Mouse (Mus musculus): ENCODE results near the gene E2f8.

Gene E2f8

GRCm38 (mm10) chr7:48855461-48855860, 25.9 kb downstream of the E2f8 start:
- DNase-seq (ENCODE audit: low read depth, low spot score): no peak

- DNase-seq (ENCODE audit: low read depth, low spot score): no peak
Observed at GRCm38 (mm10) chr7:48853496-48853895, 27.9 kb downstream of the E2f8 start.

DNA sequence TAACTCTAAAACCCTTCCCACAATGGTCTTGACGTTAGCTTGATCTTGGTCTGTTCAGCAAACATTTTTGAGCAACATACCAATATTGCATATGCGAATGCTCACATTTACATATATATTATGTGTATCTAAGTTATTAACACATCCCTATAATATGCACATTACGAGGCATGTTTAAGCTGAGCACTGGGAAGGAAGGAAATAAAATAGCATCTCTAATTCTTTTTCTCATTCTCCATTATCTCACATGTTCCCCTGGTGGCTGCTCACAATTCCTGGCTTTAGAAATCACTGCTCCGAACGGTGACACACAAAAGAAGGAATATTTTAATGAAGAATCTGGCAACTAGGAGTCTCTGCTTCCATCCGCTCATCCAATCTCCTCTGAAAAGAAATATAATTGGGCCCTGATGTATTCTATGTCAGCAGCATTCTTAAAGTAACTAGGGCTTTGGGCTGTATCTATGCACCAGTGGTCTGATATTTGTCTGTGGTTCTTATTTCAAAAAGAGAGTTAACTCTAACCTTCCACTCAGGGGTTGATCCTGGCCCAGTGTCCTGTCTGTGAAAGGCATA, 29.8 kb downstream of the E2f8 start:
- DNase-seq (ENCODE audit: low read depth, low spot score): no peak

GRCm38 (mm10) chr7:48847820-48848650, 33.4 kb downstream of the E2f8 start, which contains the start of gene Csrp3:
TSS of gene Csrp3 (minus strand) at chr7:48848033.
- DNase-seq (ENCODE audit: low read depth, low spot score): no peak

DNA sequence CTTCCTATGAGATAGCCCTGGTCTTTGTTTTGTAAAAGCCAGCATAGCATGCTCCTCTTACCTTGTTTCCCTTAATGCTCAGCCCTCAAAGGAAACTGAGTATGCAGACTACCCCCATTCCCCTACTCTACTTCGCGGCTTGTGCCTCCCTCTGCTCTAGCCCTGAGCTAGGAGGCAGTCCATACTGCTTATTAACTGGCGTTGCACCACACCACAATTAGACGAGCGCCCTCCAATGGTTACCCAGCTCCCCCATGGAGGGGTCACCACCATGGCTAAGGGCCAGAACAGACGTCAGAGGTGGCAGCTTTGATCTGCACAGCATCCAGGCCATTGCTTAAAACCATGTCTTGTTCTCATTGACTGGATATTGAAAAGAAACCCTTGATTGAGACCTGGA, 34.6 kb downstream of the E2f8 start:
- no peak for DNase-seq (ENCODE audit: low read depth, low spot score)

DNA sequence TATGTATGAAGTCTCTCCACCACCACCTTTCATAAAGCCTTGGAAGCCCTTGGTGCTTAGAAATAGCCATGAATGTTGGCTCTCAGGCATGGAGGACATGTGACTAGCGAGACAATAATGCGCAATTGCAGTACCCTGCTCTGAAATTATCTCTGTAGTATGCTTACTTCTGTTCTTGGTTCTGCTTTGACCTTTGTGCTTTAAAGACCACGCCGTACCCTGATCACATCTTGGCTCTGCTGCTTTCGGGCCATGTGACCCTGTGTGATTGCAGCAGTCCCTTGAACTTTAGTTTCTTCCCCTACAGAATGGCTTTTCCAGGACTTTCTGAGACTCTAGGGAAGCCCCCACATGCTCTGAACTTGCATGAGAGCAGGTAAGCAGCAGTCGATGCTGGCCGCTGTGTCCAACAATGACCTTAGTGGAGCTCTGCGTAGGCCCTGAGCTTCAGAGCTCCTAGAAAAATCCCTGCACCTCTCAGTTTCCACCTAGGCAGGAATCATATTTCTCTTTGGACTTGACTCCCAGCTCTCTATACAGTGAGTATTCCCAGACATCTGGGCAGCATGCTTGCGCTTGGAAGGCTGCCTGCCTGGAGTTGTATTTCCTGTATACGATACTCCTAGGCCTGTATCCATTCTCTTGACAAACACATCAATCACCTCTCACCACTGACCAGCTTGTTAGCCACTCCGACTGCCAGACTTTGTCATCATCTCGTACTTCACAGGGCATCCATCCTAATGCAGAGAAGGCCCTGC, 36.0 kb downstream of the E2f8 start:
- DNase-seq (ENCODE audit: low read depth, low spot score): no peak

DNA sequence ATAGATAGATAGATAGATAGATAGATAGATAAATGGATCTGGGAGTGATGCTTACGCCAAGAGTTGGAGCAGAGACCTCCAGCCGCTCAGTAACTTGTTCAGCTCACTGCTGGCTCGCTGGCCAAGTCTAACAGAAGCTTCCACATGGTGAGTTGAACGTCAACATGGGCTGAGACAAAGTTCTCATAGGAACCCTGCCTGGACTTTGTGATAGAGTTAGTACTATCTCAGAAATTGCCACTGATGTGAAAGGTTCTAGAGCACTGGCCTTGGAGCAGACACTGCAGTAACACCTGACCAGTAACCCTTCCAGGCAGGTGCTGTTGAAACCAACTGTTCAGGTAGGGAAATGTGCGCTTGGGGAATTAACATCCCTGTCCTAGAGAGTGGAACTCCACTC, 37.9 kb downstream of the E2f8 start:
- no peak for DNase-seq (ENCODE audit: low read depth, low spot score)

GRCm38 (mm10) chr7:48842353-48842752, 39.0 kb downstream of the E2f8 start:
- DNase-seq (ENCODE audit: low read depth, low spot score): no peak

DNA sequence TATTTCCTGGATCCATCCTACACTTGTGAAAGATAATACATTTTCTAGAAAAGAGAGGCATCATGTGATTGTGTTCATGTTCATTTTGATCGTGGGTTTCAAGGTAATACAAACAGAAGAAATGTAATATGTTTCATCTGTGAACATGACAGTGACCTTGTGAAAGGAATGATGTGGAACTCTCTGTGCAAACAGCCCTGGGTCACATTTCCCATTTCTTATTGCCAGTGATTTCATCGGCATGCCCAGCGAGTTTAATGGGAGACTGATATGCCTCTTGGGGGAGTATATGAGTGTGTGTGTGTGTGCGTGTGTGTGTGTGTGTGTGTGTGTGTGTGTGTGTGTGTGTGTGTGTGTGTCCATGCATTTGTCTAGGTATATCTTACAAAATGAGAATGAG, 39.9 kb downstream of the E2f8 start:
- DNase-seq (ENCODE audit: low read depth, low spot score): no peak

DNA sequence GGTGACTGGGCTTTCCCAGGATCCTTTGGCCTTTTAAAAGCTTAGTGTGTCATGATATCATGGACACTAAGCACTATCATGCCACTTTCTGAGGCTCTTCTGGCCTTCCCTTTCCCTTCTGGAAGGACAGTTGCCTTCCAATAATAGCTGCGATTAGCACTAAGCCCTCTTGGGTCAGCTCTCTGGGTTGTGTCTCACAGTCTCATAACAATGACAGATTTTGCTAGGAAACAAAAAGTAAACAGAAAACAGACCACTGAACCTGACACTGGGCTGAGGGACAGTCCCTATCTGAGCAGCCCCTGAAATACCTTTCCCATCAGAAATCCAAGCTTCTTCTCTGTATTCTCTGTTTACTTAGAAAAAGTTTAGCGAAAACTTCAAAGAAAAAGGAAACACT, 40.9 kb downstream of the E2f8 start:
- DNase-seq (ENCODE audit: low read depth, low spot score): peak; percentile 20

DNA sequence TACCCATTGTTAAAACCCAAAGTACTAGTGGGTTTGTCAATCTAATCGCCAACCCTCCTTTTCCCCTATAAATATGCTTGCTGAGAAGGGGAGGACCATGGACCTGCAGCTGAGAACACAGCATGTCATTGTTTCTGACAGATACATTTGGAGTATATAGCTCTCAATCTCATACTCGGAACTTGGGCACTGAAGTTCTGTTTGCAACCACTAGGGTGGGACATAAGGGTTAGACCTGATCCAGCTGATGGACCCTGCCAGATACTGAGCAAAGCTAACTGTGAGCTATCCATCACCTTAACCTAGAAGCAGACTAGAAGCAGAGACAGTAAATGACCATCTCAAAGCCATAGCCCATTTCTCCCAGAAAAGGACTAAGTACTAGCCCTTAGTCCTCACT, 43.0 kb downstream of the E2f8 start:
- no peak for DNase-seq (ENCODE audit: low read depth, low spot score)

DNA sequence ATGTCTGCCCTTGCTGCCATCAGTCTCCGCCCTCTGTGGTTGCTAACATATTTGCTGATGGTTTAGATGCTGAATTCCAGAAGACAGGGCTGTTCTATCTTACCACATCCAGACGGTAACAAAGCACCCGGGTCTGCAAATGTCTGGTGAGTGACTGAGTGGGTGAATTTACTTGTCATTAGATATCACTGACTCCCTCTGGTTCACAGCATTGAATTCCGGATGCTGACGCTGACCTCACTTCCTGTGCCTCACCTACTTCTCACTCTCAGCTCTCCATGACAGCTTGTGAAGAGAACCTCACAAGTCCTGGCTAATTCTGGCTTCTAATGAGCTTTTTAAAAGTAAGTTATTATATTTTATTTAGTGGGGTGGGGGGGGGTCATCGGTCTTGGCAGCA, 44.4 kb downstream of the E2f8 start:
- DNase-seq (ENCODE audit: low read depth, low spot score): no peak

- DNase-seq (ENCODE audit: low read depth, low spot score): no peak
Observed at GRCm38 (mm10) chr7:48834989-48835626, 46.3 kb downstream of the E2f8 start.

DNA sequence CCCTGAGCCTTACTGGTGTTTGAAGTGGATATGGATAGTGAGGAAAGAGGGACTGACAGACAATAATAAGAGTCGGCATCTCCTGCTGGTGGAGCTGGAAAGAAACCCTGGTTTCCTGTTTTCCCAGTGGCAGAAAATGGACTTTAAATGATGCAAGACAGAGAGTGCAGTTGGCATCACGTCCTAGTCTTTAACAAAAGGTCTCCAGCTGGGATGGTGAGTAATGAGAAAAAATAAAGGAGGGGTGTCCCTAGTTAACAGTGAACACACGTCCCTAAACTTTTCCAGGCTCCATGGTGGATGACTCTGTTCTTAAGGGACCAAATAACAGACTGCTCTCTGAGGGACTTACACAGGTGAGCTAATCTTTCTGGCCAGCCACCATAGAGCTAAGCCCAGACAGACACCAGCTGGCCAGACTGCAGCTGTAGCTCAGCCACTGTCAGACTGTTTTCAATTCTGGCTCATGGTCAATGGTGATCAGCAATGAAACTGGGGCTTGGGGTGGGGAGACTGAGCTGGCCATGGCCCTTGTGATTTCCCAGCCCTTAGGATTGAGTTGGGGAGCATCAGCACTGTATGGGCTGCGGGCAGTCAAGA, 46.9 kb downstream of the E2f8 start:
- no peak for DNase-seq (ENCODE audit: low read depth, low spot score)

DNA sequence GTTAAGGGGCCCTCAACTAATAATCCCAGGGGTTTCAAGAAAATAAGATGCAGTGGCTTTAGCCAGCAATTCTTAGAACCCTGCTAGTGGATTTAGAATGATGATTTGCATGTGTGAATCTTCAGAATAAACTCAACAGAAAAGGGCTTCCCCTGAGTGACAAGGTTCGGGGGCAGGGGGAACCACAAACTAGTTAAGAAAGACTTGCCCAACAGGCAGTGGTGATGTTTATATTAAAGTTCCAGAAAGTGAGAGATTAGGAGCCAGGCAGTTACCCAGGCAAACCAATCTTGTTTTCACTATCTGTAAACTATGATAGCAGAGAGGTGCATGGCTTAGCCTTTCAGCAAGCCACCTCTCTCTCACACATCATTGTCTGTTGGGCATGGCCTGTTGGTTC, 48.7 kb downstream of the E2f8 start:
- no peak for DNase-seq (ENCODE audit: low read depth, low spot score)

GRCm38 (mm10) chr7:48830395-48830794, 51.0 kb downstream of the E2f8 start:
- no peak for DNase-seq (ENCODE audit: low read depth, low spot score)

GRCm38 (mm10) chr7:48829177-48829910, 52.1 kb downstream of the E2f8 start:
- no peak for DNase-seq (ENCODE audit: low read depth, low spot score)

DNA sequence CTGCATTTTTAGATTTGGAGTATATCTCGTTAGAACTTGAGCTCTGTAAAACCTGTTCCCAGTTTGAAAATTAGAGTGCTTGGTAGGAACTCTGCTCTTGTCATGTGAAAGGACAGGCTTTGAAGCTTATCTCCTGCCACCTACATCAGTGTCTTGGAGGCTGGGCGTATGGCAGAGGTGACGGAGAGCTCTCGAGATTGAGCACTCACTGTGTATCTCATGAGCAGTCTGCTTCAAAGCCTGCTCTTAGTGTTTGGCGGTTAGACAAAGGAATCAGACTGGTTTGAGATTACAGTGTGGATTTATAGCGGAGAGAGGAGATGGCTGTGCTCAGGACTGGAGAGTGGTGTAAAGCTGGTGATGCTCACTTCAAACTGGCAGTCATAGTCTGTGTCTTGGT, 56.2 kb downstream of the E2f8 start:
- DNase-seq (ENCODE audit: low read depth, low spot score): no peak

- no peak for DNase-seq (ENCODE audit: low read depth, low spot score)
Observed at GRCm38 (mm10) chr7:48824671-48825070, 56.7 kb downstream of the E2f8 start.

DNA sequence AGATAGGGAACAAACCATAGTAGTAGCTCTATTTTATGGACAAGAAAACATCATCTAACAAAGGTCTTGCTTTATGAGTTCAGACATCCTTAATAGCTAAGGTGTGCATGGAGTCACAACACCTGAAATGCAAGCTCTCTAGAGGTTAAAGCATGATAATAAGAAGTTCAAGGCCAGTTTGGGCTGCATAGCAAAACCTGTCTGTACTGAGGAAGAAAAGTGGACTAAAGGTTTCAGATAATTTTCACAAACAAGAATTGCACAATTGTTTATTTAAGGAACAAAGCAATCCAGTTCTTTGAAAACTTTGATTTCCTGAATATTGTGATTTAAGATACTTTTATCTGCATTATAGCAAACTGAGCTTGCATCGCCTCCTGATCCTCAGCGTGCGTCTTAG, 57.8 kb downstream of the E2f8 start:
- no peak for DNase-seq (ENCODE audit: low read depth, low spot score)

GRCm38 (mm10) chr7:48821654-48822053, 59.7 kb downstream of the E2f8 start:
- no peak for DNase-seq (ENCODE audit: low read depth, low spot score)
